Mouse (Mus musculus): ENCODE measurements around the gene Wdhd1. TPM values are rescaled to one million over a fixed set of nuclear protein-coding genes. Genes with fewer than 3 reads are reported as not detected.
A peak's percentile ranks its signal among the peaks of the same experiment; 100 is the strongest.

Wdhd1 gene
- total RNA-seq, 2 experiments from 2014 or later: 6.6 to 8.8 TPM

GRCm38 (mm10) chr14:47225931-47226330, 50.7 kb downstream of the Wdhd1 start:
- no peak overlapping the region for H3K27ac ChIP-seq
- no peak for DNase-seq (ENCODE audit: low spot score in 2 of 2)
- no peak for TF ChIP-seq CTCF (conservative IDR thresholded peaks at IDR 0.05)
- no peak overlapping the region for H3K4me3 ChIP-seq

DNA sequence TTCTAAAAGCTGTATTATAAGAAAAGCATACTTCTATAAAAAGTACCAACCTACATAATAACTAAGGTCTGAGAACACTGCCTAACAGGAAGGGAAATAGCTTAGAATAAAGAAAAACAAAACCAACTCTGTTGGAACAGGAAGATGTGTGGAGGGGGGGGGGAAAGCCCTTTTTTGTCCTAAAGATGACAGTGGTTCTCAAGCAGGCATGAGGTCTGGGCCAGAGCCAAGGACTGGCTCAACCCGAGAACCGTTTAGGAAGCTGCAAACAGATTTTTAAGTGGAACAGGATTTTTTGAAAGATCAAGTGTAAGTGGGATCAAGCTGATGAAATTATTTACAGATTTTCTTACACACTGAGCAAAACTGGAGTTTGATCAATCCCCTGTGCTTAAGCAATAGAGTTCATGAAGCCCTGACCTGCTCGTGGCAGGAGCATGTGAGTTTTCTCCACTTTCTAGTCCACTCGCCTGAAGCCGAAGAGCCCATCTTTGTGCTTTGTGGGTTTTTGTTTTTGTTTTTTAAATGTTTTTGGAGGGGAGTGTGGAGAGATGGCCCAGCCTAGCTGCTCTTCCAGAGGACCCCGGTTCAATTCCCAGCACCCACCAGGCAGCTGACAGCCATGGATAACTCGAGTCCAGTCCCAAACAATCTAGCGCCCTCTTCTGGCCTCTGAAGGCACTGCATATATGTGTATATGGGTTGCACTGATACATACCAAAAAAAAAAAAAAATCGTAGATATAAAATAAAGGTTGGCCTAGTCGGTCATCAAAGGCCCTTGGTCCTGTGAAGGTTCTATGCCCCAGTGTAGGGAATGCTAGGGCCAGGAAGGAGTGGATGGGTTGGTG, 52.0 kb downstream of the Wdhd1 start:
- TF ChIP-seq CTCF (conservative IDR thresholded peaks at IDR 0.05): peak; percentile 37

GRCm38 (mm10) chr14:47222631-47223450, 53.8 kb downstream of the Wdhd1 start:
- Histone ChIP-seq H3K4me3 (no peak overlapping the region), H3K27ac (no peak overlapping the region)
- TF ChIP-seq CTCF (conservative IDR thresholded peaks at IDR 0.05): no peak
- no peak for DNase-seq (ENCODE audit: low spot score in 2 of 2)

More for the DNA sequence above, 52.0 kb downstream of the Wdhd1 start:
- Histone ChIP-seq H3K27ac (no peak overlapping the region), H3K4me3 (no peak overlapping the region)
- DNase-seq (ENCODE audit: low spot score in 2 of 2): no peak

DNA sequence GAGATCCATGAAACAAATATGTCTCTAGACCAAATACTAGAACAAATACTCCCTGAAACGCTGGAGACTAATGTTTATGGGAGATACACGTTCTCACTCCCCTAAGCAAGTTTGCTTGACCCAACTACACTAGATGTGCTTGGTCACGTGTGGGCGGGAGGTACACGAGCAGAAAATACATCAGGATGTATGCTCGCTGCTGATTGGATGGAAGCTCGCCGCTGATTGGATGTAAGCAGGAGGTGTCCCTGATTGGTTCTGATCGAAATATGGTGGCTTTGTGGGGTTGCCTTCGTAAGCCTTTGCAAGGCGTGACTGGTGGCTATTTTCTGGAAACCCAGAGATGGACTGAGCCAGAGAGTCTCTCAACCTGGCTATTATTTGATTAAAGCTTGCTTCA, 55.1 kb downstream of the Wdhd1 start:
- no peak for TF ChIP-seq CTCF (conservative IDR thresholded peaks at IDR 0.05)
- Histone ChIP-seq H3K27ac (no peak overlapping the region), H3K4me3 (peak overlapping the region; percentile 6; the same call in 1 of the 2 replicates)
- DNase-seq (ENCODE audit: low spot score in 2 of 2): no peak

GRCm38 (mm10) chr14:47220231-47221025, 56.2 kb downstream of the Wdhd1 start:
- H3K4me3 ChIP-seq: no peak overlapping the region
- H3K27ac ChIP-seq: no peak overlapping the region
- DNase-seq (ENCODE audit: low spot score in 2 of 2): no peak
- TF ChIP-seq CTCF (conservative IDR thresholded peaks at IDR 0.05): no peak

DNA sequence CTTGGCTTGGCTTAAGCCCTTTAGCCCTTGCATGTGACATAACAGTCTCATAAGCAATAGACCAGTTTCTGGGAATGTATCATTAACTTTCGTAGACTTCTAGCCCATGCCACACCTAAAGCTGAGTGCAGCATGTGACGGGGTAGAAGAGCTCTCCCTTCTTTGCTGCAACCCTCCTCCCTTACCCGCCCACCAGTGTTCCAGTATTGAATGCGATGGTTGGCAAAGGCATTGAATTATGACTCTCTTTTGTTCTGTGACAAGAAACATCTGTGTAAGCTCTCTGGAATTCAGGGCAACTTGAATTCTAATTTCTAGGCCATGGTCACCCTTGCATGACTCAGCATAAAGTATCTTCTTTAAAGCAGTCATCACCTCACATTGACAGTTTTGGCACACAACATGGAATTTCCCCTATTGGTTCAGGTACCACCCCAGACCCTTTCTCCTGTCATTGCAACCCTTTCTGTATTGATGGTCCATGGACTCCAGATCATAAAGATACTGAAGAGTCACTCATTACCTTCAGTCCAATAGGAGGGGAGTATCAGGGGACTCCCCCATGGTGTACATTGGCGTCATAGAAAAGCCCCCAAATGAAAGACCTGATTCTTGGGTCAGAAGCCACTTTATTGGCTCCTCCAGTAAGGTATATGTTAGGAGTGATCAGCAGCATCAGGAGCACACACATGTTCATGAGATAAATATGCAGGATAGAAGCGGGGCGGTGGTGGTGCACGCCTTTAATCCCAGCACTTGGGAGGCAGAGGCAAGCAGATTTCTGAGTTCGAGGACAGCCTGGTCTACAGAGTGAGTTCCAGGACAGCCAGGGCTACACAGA, 57.7 kb downstream of the Wdhd1 start:
- H3K4me3 ChIP-seq: no peak overlapping the region
- DNase-seq (ENCODE audit: low spot score in 2 of 2): no peak
- TF ChIP-seq CTCF (conservative IDR thresholded peaks at IDR 0.05): no peak
- no peak overlapping the region for H3K27ac ChIP-seq

DNA sequence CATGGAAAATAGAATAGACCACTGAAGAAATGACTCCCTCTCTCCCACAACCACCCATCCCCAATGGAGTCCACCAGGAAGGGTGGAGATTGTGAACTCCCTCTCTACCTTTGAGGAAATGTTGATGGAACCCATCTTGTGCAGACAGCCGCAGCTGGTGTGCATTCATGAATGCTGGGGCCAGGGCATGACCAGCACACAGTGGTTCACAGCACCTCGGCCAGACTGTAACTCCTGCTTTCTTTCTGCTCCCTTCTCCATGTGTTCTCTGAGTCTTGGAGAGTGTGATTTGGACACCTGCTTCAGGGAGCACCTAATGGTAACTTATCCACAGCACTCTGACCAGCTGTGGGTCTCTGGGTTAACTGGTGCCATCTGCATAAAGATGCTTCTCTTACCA, 60.1 kb downstream of the Wdhd1 start:
- Histone ChIP-seq H3K27ac (no peak overlapping the region), H3K4me3 (no peak overlapping the region)
- DNase-seq (ENCODE audit: low spot score in 2 of 2): no peak
- no peak for TF ChIP-seq CTCF (conservative IDR thresholded peaks at IDR 0.05)

DNA sequence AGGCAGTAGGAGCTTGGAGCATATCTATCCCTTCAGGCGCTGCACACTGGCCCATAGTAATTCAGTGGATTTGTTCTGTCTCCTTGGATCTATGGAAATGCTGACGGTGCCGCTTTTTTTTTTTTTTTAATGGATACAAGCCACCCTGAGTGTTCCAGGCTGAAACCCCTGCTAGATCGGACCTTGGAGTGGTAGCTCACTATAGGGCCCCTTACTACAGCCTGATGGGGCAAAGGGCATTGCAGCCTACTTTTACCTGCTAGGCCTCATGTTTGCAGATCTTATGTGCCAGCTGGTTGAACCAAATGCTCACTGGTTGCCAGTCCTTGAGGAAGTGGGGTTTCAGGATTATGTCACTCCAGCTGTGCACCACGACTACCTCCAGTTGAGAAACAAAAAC, 62.3 kb downstream of the Wdhd1 start:
- no peak for DNase-seq (ENCODE audit: low spot score in 2 of 2)
- TF ChIP-seq CTCF (conservative IDR thresholded peaks at IDR 0.05): no peak
- no peak overlapping the region for H3K27ac ChIP-seq
- no peak overlapping the region for H3K4me3 ChIP-seq

DNA sequence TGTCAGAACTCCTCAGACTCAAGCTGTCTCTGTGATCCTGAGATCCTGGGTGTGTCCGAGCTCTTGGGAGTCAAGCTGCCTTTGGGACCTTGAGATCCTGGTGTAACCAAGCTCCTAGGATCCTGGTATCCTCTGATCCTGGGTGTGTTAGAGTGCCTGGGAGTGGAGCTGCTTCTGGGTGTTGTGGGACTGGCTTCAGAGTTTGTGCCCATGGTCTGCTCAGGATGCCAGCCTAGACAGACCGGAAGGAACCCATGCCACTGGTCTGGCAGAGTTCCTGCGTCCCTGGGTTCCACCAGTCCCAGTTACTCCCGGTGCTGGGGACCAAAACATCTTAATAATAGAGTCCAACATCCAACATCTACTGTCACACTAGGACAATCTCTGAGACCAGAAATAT, 63.4 kb downstream of the Wdhd1 start:
- H3K27ac ChIP-seq: no peak overlapping the region
- DNase-seq (ENCODE audit: low spot score in 2 of 2): no peak
- no peak for TF ChIP-seq CTCF (conservative IDR thresholded peaks at IDR 0.05)
- H3K4me3 ChIP-seq: no peak overlapping the region

DNA sequence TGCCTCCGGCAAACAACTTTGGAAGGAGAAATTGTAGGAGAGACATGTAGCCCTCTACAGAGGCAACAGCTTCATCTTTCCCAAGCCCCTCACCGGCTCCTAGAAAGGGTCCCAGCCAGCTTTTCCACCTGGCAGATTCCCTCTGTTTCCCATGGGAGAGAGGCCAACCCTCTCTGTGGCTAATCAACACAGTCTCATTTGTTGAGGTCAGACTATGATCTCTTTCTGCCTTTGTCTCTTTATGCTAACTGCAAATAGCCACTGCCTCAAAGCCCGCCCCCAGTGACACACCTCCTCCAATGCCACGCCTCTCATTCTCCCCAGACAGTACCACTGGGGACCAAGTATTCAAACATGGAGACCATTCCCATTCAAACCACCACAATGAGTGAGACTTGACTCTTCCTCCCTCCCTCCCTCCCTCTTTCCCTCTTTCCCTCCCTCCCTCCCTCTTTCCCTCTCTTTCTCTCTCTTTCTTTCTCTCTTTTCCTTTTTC, 66.9 kb downstream of the Wdhd1 start:
- no peak for TF ChIP-seq CTCF (conservative IDR thresholded peaks at IDR 0.05)
- Histone ChIP-seq H3K4me3 (no peak overlapping the region), H3K27ac (no peak overlapping the region)
- no peak for DNase-seq (ENCODE audit: low spot score in 2 of 2)

DNA sequence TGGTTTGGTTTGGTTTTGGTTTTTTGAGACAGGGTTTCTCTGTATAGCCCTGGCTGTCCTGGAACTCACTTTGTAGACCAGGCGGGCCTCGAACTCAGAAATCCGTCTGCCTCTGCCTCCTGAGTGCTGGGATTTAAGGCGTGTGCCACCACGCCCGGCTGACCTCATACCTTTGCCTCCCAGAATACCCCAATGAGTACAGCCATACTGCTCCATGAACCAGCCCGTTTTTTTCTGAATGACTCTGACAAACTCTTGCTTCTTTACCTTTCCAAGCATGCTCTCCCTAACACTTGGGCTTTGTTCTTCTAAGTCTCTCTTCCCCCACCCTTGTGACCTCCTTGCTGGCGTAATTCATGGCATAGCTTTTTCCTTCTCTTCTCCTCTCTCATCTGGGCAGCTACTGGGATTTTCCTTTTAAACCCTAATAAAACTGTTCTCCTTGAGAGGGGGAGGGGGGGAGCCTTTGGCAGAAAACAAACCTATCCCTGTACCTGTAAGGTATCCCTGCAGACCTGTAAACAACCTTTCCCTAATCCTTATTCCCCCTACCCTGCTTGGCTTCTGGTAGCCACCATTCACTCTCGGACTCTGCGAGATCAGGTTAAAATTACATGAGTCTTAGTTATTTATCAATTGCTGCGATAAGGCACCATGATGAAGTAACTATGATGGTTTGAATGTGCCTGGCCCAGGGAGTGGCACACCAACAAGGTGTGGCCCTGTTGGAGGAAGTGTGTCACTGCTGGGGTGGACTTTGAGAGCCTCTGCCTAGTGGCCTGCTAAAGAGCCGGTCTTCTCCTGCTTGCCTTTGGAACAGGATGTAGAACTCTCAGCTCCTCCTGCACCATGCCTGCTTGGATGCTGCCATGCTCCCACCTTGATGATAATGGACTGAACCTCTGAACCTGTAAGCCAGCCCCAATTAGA, 67.8 kb downstream of the Wdhd1 start:
- no peak for TF ChIP-seq CTCF (conservative IDR thresholded peaks at IDR 0.05)
- Histone ChIP-seq H3K27ac (no peak overlapping the region), H3K4me3 (no peak overlapping the region)
- no peak for DNase-seq (ENCODE audit: low spot score in 2 of 2)
